Mouse (Mus musculus) hindbrain, embryonic 11.5 days (tissue): ENCODE results near the gene Aven. TPM values are rescaled to one million over a fixed set of nuclear protein-coding genes. Genes with fewer than 3 reads are reported as not detected.

Source experiments
- ATAC-seq: fragments of 200-750 bp; cut with Nextera tagmentation; 2 replicates; pipeline ENCODE4 v1.8.0; 2017; ENCODE audit warnings: mild to moderate bottlenecking, moderate TSS enrichment, moderate library complexity; ENCODE audit not compliant: low FRiP score
- DNase-seq: peaks from one replicate; pipeline ENCODE4 v3.0.0-alpha.2; 2015; ENCODE audit warnings: low spot score
- H3K27ac ChIP-seq: fragments of 300-500 bp; sonication (generic); 2 replicates; pipeline ENCODE4 v1.5.1; 2014; ENCODE audit warnings: mild to moderate bottlenecking, low read depth, low read length
- H3K27me3 ChIP-seq: fragments of 300-500 bp; sonication (generic); 2 replicates; pipeline ENCODE4 v1.6.1; 2014; ENCODE audit warnings: mild to moderate bottlenecking, low read length, moderate library complexity, mixed read lengths; ENCODE audit not compliant: control insufficient read depth, insufficient read depth
- H3K36me3 ChIP-seq: fragments of 300-500 bp; sonication (generic); 2 replicates; pipeline ENCODE4 v1.6.1; 2014; ENCODE audit warnings: mild to moderate bottlenecking, low read length, moderate library complexity, mixed read lengths; ENCODE audit not compliant: control insufficient read depth, insufficient read depth
- H3K4me1 ChIP-seq: fragments of 300-500 bp; sonication (generic); replicated peaks from 2 replicates; pipeline ENCODE4 v1.6.1; 2014; ENCODE audit warnings: low read length, mixed read lengths; ENCODE audit not compliant: control insufficient read depth, insufficient read depth
- H3K4me2 ChIP-seq: fragments of 300-500 bp; sonication (generic); replicated peaks from 2 replicates; pipeline ENCODE4 v1.6.1; 2014; ENCODE audit warnings: mild to moderate bottlenecking, low read depth, low read length
- H3K4me3 ChIP-seq: fragments of 300-500 bp; sonication (generic); 2 replicates; pipeline ENCODE4 v1.5.1; 2014; ENCODE audit warnings: low read depth, low read length
- H3K9ac ChIP-seq: fragments of 300-500 bp; sonication (generic); 2 replicates; pipeline ENCODE4 v1.6.1; 2014; ENCODE audit warnings: low read depth, low read length
- H3K9me3 ChIP-seq: fragments of 300-500 bp; sonication (generic); 2 replicates; pipeline ENCODE4 v1.6.1; 2016; ENCODE audit warnings: low read length; ENCODE audit not compliant: control insufficient read depth
- WGBS: fragments of 180-500 bp; shearing (Covaris S2); extraction: QIAGEN DNeasy Blood & Tissue Kit; methylation state at CpG from one replicate; pipeline ENCODE4 v1.1.7; 2014; 5-methylcytosine and 5-hydroxymethylcytosine counted together
- polyA plus RNA-seq: library from polyadenylated mRNA; unstranded; fragments of >200 nt; fragmentation: Nextera tagmentation; extraction: Ambion mirVana; gene quantifications from 2 replicates; pipeline ENCODE4 v1.2.1, GENCODE M21; 2014

Gene Aven
- polyA plus RNA-seq, 1 experiment from 2014 or later = 5.9 TPM

DNA sequence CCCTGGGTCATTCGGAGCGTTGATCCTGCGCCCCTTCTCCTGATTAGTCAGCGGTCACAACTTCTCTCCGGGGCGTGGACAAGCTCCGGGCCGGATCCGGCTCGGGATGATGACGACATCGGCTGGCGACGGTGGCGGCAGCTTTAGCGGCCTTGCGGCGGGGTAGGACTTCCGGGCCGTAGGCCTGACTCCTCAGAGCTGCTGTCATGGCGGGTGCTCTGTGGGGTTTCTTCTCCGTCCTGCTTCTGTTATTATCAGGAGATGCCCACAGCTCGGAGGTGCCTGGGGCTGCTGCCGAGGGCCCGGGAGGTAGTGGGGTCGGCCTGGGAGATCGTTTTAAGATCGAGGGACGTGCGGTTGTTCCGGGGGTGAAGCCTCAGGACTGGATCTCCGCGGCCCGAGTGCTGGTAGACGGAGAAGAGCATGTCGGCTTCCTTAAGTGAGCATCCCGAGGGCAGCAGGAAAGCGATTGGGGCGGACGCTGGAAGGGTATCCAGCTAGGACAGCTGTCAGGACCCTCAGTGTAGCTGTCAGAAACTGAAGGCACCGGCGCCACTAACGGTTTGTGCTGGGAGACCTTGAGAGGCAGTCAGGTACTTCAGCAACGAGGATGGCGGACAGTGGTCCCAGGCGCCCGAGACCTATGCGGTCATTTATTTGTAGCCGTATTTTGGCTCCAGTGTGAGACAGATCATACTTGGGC lies 37.8 kb upstream of the Aven start, which contains the start of gene Emc7:
Emc7 (plus strand) TSS at position 136 of the 703 bp plus-strand sequence.
- no peaks in the 10 kb centered on the region for H3K4me1 ChIP-seq
- peak within 1 kb of the TSS; percentile 12 for H3K27ac ChIP-seq
- H3K27me3 ChIP-seq = no peaks in the 10 kb centered on the region
- peak within 1 kb of the TSS; percentile 76 for H3K4me3 ChIP-seq
- H3K9ac ChIP-seq = peak within 1 kb of the TSS; percentile 82
- under 1% methylated on average over 49 of the region's 49 CpGs for WGBS
- peak within 1 kb of the TSS; percentile 71 for H3K4me2 ChIP-seq
- DNase-seq (peak; percentile 96), ATAC-seq (peak; percentile 99)
- H3K36me3 ChIP-seq = no peaks in the 10 kb centered on the region
- H3K9me3 ChIP-seq = no peaks in the 10 kb centered on the region

- no peak overlapping the region for H3K4me3 ChIP-seq
- 86% methylated on average over 3 of the region's 3 CpGs for WGBS
- H3K9me3 ChIP-seq = no peaks in the 10 kb centered on the region
- H3K9ac ChIP-seq = no peak overlapping the region
- no peak overlapping the region for H3K27ac ChIP-seq
- H3K4me1 ChIP-seq = no peaks in the 10 kb centered on the region
- H3K36me3 ChIP-seq = no peaks in the 10 kb centered on the region
- no peak overlapping the region for H3K4me2 ChIP-seq
- no peaks in the 10 kb centered on the region for H3K27me3 ChIP-seq
- ATAC-seq (no peak), DNase-seq (no peak)
Observed at GRCm38 (mm10) chr2:112460557-112460956, 32.2 kb upstream of the Aven start.

DNA sequence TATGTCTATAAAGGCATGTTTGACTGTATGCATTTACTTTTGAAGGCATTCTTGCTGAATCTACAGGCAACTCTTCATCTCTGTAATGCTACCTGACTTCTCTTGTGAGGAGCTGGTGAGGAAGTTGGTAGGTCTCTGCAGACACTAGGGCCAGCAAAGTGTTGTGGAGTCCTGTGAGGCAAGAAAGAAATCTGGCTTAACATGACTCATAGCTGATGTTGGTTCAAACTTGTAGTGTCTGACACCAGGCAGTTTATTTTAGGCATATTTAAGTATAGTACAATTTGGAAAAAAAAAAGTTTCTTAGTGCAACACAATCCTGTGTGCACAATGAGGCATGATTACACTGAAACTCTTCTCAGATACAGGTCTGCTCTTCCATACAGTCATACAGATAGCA lies 23.2 kb upstream of the Aven start:
- ATAC-seq = no peak
- Histone ChIP-seq H3K4me2 (no peak overlapping the region), H3K27me3 (no peaks in the 10 kb centered on the region), H3K9ac (no peak overlapping the region), H3K4me1 (no peaks in the 10 kb centered on the region), H3K4me3 (no peak overlapping the region), H3K27ac (no peak overlapping the region), H3K36me3 (peaks cover 3% of the 10 kb centered on the region; the same call in 1 of the 2 replicates), H3K9me3 (no peaks in the 10 kb centered on the region)
- no peak for DNase-seq

- Histone ChIP-seq H3K9me3 (no peaks in the 10 kb centered on the region), H3K4me1 (no peaks in the 10 kb centered on the region), H3K4me2 (no peak overlapping the region), H3K27ac (no peak overlapping the region), H3K36me3 (peaks cover 3% of the 10 kb centered on the region; the same call in 1 of the 2 replicates), H3K27me3 (no peaks in the 10 kb centered on the region), H3K9ac (no peak overlapping the region), H3K4me3 (no peak overlapping the region)
- DNase-seq = no peak
- WGBS = 80% methylated on average over 5 of the region's 5 CpGs
- no peak for ATAC-seq
Observed at GRCm38 (mm10) chr2:112470961-112471381, 21.8 kb upstream of the Aven start.

DNA sequence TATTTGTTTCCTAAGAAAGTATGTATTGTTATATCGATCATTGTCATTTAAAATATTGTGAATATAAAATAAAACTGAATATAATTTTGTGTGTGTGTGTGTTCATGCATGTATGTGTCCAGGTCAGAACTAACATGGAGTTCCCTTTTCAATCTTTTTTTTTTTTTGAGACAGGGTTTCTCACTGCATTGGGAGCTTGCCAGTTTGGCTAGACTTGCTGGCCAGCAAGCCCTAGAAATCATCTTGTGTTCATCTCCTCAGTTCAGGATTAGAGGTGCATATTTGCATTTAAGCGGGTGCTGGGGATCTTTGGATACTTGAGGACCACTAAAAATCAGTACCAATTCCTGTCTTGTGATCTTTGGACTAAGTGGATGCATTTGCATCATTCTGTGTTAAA lies 20.7 kb upstream of the Aven start:
- DNase-seq = no peak
- H3K4me2 ChIP-seq = no peak overlapping the region
- ATAC-seq = no peak
- H3K36me3 ChIP-seq = peaks cover under 1% of the 10 kb centered on the region; the same call in 1 of the 2 replicates
- no peaks in the 10 kb centered on the region for H3K4me1 ChIP-seq
- no peaks in the 10 kb centered on the region for H3K27me3 ChIP-seq
- no peak overlapping the region for H3K27ac ChIP-seq
- H3K9me3 ChIP-seq = no peaks in the 10 kb centered on the region
- H3K9ac ChIP-seq = no peak overlapping the region
- WGBS = 91% methylated on average over 2 of the region's 2 CpGs
- no peak overlapping the region for H3K4me3 ChIP-seq

- 85% methylated on average over 5 of the region's 5 CpGs for WGBS
- Histone ChIP-seq H3K4me3 (no peak overlapping the region), H3K9me3 (no peaks in the 10 kb centered on the region), H3K9ac (no peak overlapping the region), H3K27me3 (no peaks in the 10 kb centered on the region), H3K4me1 (no peaks in the 10 kb centered on the region), H3K36me3 (no peaks in the 10 kb centered on the region), H3K4me2 (no peak overlapping the region), H3K27ac (no peak overlapping the region)
- no peak for ATAC-seq
- no peak for DNase-seq
Observed at GRCm38 (mm10) chr2:112474997-112475724, 17.6 kb upstream of the Aven start.

DNA sequence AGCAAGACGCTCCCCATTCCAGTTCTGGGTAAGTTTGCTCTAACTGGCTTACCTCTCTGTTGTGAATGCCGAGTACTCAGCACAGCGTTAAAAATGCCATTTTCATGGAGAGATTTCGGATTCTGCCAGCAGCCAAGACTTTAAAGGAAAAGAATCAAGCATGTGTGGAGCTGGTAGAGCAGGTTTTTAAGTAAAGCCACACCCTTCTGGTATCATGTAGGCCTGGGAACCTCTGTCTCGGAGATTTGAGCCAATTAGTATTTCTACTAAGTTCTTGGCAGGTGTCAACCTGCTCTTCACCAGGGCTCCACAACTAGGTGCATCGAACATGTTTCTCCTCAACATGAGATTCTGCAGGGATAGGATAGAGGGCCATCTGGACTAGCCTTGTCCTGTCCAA lies 16.2 kb upstream of the Aven start:
- H3K9me3 ChIP-seq = no peaks in the 10 kb centered on the region
- DNase-seq (no peak), ATAC-seq (no peak)
- 86% methylated on average over 6 of the region's 6 CpGs for WGBS
- H3K4me1 ChIP-seq = no peaks in the 10 kb centered on the region
- H3K4me3 ChIP-seq = no peak overlapping the region
- H3K27me3 ChIP-seq = no peaks in the 10 kb centered on the region
- no peak overlapping the region for H3K9ac ChIP-seq
- H3K4me2 ChIP-seq = no peak overlapping the region
- H3K27ac ChIP-seq = no peak overlapping the region
- H3K36me3 ChIP-seq = no peaks in the 10 kb centered on the region

DNA sequence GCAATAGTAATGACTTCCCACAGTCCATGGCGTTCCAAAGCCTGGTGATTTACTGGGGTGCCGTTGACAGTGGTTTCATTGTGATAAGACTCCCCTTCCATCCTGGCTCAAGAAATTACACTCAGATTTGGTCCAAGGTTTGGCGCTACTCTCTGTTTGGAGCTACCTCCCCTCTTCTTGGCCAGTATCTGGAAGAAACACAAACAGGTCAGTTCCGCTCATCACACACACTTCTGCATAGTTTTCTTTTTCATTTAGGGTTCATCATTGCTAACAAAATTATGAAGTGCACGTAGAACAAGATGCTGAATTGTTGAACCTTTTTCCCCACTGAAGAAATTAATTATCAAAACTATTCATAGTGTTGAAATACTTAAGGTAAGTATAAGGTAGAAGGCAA lies 12.1 kb upstream of the Aven start, which contains the start of gene Chrm5:
Chrm5 (minus strand) TSS at position 101 of the 400 bp plus-strand sequence.
- H3K27me3 ChIP-seq = no peaks in the 10 kb centered on the region
- no peaks in the 10 kb centered on the region for H3K9me3 ChIP-seq
- no peaks in the 10 kb centered on the region for H3K36me3 ChIP-seq
- no peak for ATAC-seq
- no peak within 1 kb of the TSS for H3K4me3 ChIP-seq
- no peak for DNase-seq
- H3K9ac ChIP-seq = no peak within 1 kb of the TSS
- no peaks in the 10 kb centered on the region for H3K4me1 ChIP-seq
- 91% methylated on average over 5 of the region's 5 CpGs for WGBS
- no peak within 1 kb of the TSS for H3K4me2 ChIP-seq
- H3K27ac ChIP-seq = no peak within 1 kb of the TSS

- Histone ChIP-seq H3K27me3 (no peaks in the 10 kb centered on the region), H3K9ac (no peak overlapping the region), H3K36me3 (no peaks in the 10 kb centered on the region), H3K4me1 (no peaks in the 10 kb centered on the region), H3K27ac (no peak overlapping the region), H3K9me3 (no peaks in the 10 kb centered on the region), H3K4me3 (no peak overlapping the region), H3K4me2 (no peak overlapping the region)
- ATAC-seq (peak; percentile 61; the same call in 1 of the 2 replicates), DNase-seq (peak; percentile 69)
- WGBS = 3% methylated on average over 2 of the region's 2 CpGs
Observed at GRCm38 (mm10) chr2:112481564-112481963, 11.2 kb upstream of the Aven start.
